Mouse (Mus musculus) urinary bladder, postnatal 36 days (tissue): ENCODE results near the gene Mmp1b.
"Not testable (repeated sequence)": the region's sequence is repeated elsewhere in the genome, so short reads cannot be mapped to it uniquely, and the experiment has no call there.

Experiments
- DNase-seq, 2 experiments: peaks; one replicate each; pipeline ENCODE4 v3.0.0; 2022; ENCODE audit warnings: low spot score in 2 of 2, mixed read lengths in 1 of 2

The Mmp1b gene

GRCm38 (mm10) chr9:7387947-7388346, at the start of gene Mmp1b:
Mmp1b (minus strand) TSS chr9:7388047.
- no peak for DNase-seq

GRCm38 (mm10) chr9:7396556-7396955, 8.7 kb upstream of the Mmp1b start:
- not testable (repeated sequence) for DNase-seq

- no peak for DNase-seq
These were observed 33.3 kb downstream of the Mmp1b start for GRCm38 (mm10) chr9:7354535-7354934.

- DNase-seq: no peak
These were observed 42.3 kb downstream of the Mmp1b start for GRCm38 (mm10) chr9:7345513-7345912.

- DNase-seq: no peak
These were observed 43.7 kb downstream of the Mmp1b start, which contains the start of gene Mmp12 for GRCm38 (mm10) chr9:7344107-7344506. Mmp12 (plus strand) TSS chr9:7344381.

- no peak for DNase-seq
These were observed 50.9 kb downstream of the Mmp1b start for GRCm38 (mm10) chr9:7336740-7337483.

GRCm38 (mm10) chr9:7335766-7336680, 51.8 kb downstream of the Mmp1b start:
- no peak for DNase-seq

GRCm38 (mm10) chr9:7331847-7332246, 56.0 kb downstream of the Mmp1b start:
- no peak for DNase-seq
